Mouse (Mus musculus) stomach, embryonic 16.5 days (tissue): ENCODE results near the gene Fgd3. TPM values are rescaled to one million over a fixed set of nuclear protein-coding genes. Genes with fewer than 3 reads are reported as not detected.

Experiments used
- ATAC-seq: fragments of 200-750 bp; cut with Nextera tagmentation; 2 replicates; pipeline ENCODE4 v1.8.0; 2017; ENCODE audit warnings: moderate number of reproducible peaks, moderate TSS enrichment; ENCODE audit not compliant: insufficient read depth, low FRiP score
- H3K27ac ChIP-seq: fragments of 300-500 bp; sonication (generic); 2 replicates; pipeline ENCODE4 v1.5.1; 2014; ENCODE audit warnings: low read length
- H3K27me3 ChIP-seq: fragments of 300-500 bp; sonication (generic); 2 replicates; pipeline ENCODE4 v1.6.1; 2014; ENCODE audit warnings: low read length, control low read depth, mixed read lengths; ENCODE audit not compliant: control insufficient read depth, insufficient read depth
- H3K36me3 ChIP-seq: fragments of 300-500 bp; sonication (generic); 2 replicates; pipeline ENCODE4 v1.6.1; 2014; ENCODE audit warnings: low read length; ENCODE audit not compliant: control insufficient read depth, insufficient read depth
- H3K4me1 ChIP-seq: fragments of 300-500 bp; sonication (generic); 2 replicates; pipeline ENCODE4 v1.6.1; 2014; ENCODE audit warnings: low read length, control low read depth, mixed read lengths; ENCODE audit not compliant: control insufficient read depth, insufficient read depth
- H3K4me2 ChIP-seq: fragments of 300-500 bp; sonication (generic); 2 replicates; pipeline ENCODE4 v1.6.1; 2014; ENCODE audit warnings: low read depth, low read length, mixed read lengths
- H3K4me3 ChIP-seq: fragments of 300-500 bp; sonication (generic); replicated peaks from 2 replicates; pipeline ENCODE4 v1.5.1; 2014; ENCODE audit warnings: mild to moderate bottlenecking, low read length
- H3K9ac ChIP-seq: fragments of 300-500 bp; sonication (generic); 2 replicates; pipeline ENCODE4 v1.6.1; 2014; ENCODE audit warnings: low read length
- H3K9me3 ChIP-seq: fragments of 300-500 bp; sonication (generic); replicated peaks from 2 replicates; pipeline ENCODE4 v1.6.1; 2016; ENCODE audit warnings: low read length, control low read depth; ENCODE audit not compliant: control insufficient read depth
- WGBS: fragments of 180-500 bp; shearing (Covaris S2); extraction: QIAGEN DNeasy Blood & Tissue Kit; methylation state at CpG from one replicate; pipeline ENCODE4 v1.1.7; 2014; 5-methylcytosine and 5-hydroxymethylcytosine counted together
- polyA plus RNA-seq: library from polyadenylated mRNA; unstranded; fragments of >200 nt; fragmentation: Nextera tagmentation; extraction: Ambion mirVana; gene quantifications from 2 replicates; pipeline ENCODE4 v1.2.1, GENCODE M21; 2015

The Fgd3 gene
- polyA plus RNA-seq, 1 experiment from 2014 or later, result 0.40 TPM

DNA sequence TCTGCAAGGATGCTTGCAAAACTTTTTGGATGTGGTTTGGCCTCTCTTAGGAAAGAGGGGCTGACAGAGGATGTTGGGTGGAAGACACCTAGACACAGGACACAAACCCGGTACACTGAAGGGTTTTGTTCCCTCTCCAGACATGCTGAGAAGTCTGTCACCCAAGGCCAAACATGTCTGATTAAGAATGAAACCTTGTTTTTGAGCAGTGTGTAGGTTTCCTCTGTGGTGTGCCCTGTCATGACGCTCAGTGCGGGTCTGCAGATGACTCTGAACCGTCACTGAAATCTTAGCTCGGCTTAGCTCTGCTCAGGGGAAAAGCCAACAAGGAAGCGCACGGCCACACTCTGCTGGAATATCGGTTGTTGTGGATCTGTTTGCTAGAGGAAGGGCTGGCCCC, 49.6 kb downstream of the Fgd3 start:
- no peak for ATAC-seq
- Histone ChIP-seq H3K27ac (no peak overlapping the region), H3K9me3 (no peaks in the 10 kb centered on the region), H3K27me3 (no peaks in the 10 kb centered on the region), H3K4me3 (no peak overlapping the region), H3K4me2 (no peak overlapping the region), H3K4me1 (no peaks in the 10 kb centered on the region), H3K36me3 (no peaks in the 10 kb centered on the region), H3K9ac (no peak overlapping the region)
- 82% methylated on average over 8 of the region's 8 CpGs for WGBS

DNA sequence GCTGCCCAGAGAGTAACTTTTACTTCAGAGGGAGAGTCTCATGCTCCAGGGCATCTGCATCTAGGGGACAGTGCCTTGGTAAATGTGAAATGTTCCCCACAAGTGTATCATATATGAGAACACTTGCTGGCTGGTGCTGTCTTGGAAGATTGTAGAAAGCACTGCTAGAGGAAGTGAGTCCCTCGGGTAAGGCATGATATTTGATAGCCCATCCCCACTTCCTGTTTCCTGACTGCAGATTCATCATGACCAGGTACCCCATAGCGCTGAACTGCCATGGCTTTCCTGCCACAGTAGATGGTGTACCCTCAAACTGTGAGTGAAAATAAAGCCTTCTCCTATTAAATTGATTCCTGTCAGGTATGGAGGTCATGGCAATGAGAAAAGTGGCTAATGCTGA, 52.5 kb downstream of the Fgd3 start:
- no peak for ATAC-seq
- Histone ChIP-seq H3K9ac (no peak overlapping the region), H3K9me3 (no peaks in the 10 kb centered on the region), H3K27me3 (no peaks in the 10 kb centered on the region), H3K4me3 (no peak overlapping the region), H3K4me2 (no peak overlapping the region), H3K36me3 (no peaks in the 10 kb centered on the region), H3K27ac (no peak overlapping the region), H3K4me1 (no peaks in the 10 kb centered on the region)
- 42% methylated on average over 2 of the region's 2 CpGs for WGBS

DNA sequence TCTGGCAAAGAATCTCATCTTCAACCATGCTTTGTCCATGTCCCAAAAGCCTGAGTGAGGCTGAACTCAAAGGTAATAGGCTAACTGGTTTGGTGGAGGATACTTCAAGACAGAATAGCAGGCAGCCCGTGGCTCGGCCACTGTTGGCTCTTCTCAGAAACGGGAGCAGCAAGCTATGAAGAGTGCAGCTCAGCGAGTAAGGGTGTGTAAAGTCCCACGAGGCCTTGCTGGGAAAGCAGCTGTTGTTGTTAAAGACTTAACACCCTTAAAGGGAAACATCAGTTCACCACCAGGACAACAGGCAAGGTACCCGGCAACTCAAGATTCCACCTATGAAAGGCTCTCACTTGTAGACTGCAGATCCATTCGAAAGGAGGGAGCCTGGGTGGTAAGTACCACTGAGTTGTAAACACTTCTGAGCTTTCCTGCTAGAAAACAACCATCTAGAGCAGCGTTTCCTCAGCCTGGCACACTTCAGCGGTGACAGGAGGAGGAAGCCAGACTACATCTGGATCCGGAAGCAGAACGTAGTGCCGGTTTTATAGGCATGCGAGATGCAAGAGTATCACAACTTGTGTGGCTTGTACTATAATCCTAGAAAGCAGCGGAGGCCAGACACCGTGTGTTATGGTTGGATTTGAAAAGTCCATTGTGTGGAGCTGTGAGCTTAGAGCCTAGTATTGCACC, 59.9 kb downstream of the Fgd3 start:
- no peaks in the 10 kb centered on the region for H3K4me1 ChIP-seq
- no peak overlapping the region for H3K4me2 ChIP-seq
- WGBS, result 71% methylated on average over 15 of the region's 15 CpGs
- H3K9ac ChIP-seq, result no peak overlapping the region
- H3K36me3 ChIP-seq, result no peaks in the 10 kb centered on the region
- no peaks in the 10 kb centered on the region for H3K27me3 ChIP-seq
- ATAC-seq, result no peak
- no peak overlapping the region for H3K4me3 ChIP-seq
- H3K9me3 ChIP-seq, result no peaks in the 10 kb centered on the region
- H3K27ac ChIP-seq, result no peak overlapping the region

- Histone ChIP-seq H3K36me3 (no peaks in the 10 kb centered on the region), H3K27ac (no peak overlapping the region), H3K4me2 (no peak overlapping the region), H3K4me3 (no peak overlapping the region), H3K4me1 (no peaks in the 10 kb centered on the region), H3K27me3 (no peaks in the 10 kb centered on the region), H3K9me3 (no peaks in the 10 kb centered on the region), H3K9ac (no peak overlapping the region)
- ATAC-seq, result no peak
- 66% methylated on average over 3 of the region's 3 CpGs for WGBS
Observed at GRCm38 (mm10) chr13:49257819-49258313, 62.2 kb downstream of the Fgd3 start.

DNA sequence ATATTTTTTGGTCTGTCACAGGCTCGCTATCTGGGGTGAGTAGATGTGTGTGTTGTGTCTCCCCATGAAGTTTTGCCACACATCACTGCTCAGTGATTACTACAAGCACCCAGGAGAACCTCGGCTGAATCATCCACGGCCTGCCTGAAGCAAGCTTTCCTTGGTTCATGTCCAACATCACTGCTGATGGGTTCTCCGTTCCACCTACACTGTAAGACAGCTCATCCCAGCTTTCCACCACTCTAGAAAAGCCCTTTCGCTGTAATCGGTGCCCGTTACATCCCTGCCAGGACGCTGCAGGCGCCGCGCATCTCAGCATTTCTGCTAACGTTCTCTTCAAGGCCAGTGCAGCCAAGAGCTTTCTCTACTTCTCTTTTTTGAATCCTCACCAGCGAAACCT, 67.4 kb downstream of the Fgd3 start:
- Histone ChIP-seq H3K27me3 (peaks cover 5% of the 10 kb centered on the region; the same call in 1 of the 2 replicates), H3K4me2 (no peak overlapping the region), H3K4me3 (no peak overlapping the region), H3K4me1 (peaks cover 5% of the 10 kb centered on the region; the same call in 1 of the 2 replicates), H3K27ac (no peak overlapping the region), H3K36me3 (no peaks in the 10 kb centered on the region), H3K9ac (no peak overlapping the region), H3K9me3 (no peaks in the 10 kb centered on the region)
- 88% methylated on average over 13 of the region's 13 CpGs for WGBS
- no peak for ATAC-seq

DNA sequence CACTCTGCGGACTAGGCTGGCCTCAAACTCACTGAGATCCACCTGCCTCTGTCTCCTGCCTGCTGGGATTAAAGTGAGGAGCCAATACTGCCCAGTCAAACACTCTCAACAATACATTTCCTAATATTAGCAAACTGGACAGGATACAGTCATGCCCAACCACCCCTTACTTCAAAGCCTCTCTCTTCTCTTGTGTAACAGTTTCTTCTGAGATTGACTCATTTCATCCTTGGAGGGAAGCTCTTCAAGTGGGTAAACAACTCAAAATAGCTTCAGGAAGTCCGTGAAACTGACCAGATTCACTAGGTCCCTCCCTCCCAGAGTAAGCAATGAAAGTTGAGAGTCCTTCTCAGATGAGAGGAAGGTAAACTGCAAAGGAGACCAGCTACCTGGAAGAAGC, 68.0 kb downstream of the Fgd3 start:
- ATAC-seq, result no peak
- H3K9ac ChIP-seq, result no peak overlapping the region
- H3K4me3 ChIP-seq, result no peak overlapping the region
- peaks cover 5% of the 10 kb centered on the region; the same call in 1 of the 2 replicates for H3K4me1 ChIP-seq
- no peaks in the 10 kb centered on the region for H3K9me3 ChIP-seq
- H3K36me3 ChIP-seq, result no peaks in the 10 kb centered on the region
- peaks cover 7% of the 10 kb centered on the region for H3K27me3 ChIP-seq
- H3K27ac ChIP-seq, result no peak overlapping the region
- 51% methylated on average over 2 of the region's 2 CpGs for WGBS
- no peak overlapping the region for H3K4me2 ChIP-seq

GRCm38 (mm10) chr13:49250716-49251517, 69.2 kb downstream of the Fgd3 start:
- H3K27ac ChIP-seq, result no peak overlapping the region
- H3K4me3 ChIP-seq, result no peak overlapping the region
- H3K36me3 ChIP-seq, result no peaks in the 10 kb centered on the region
- ATAC-seq, result no peak
- H3K27me3 ChIP-seq, result peaks cover 16% of the 10 kb centered on the region
- no peak overlapping the region for H3K9ac ChIP-seq
- H3K9me3 ChIP-seq, result no peaks in the 10 kb centered on the region
- 44% methylated on average over 4 of the region's 4 CpGs for WGBS
- no peak overlapping the region for H3K4me2 ChIP-seq
- peaks cover 5% of the 10 kb centered on the region; the same call in 1 of the 2 replicates for H3K4me1 ChIP-seq

GRCm38 (mm10) chr13:49249634-49250033, 70.5 kb downstream of the Fgd3 start:
- ATAC-seq, result no peak
- whole genome bisulfite sequencing, result 59% methylated on average over 2 of the region's 2 CpGs
- no peak overlapping the region for H3K9ac ChIP-seq
- H3K4me2 ChIP-seq, result no peak overlapping the region
- H3K9me3 ChIP-seq, result no peaks in the 10 kb centered on the region
- H3K27ac ChIP-seq, result no peak overlapping the region
- H3K36me3 ChIP-seq, result no peaks in the 10 kb centered on the region
- H3K4me3 ChIP-seq, result no peak overlapping the region
- H3K4me1 ChIP-seq, result peaks cover 5% of the 10 kb centered on the region; the same call in 1 of the 2 replicates
- peaks cover 16% of the 10 kb centered on the region for H3K27me3 ChIP-seq

- WGBS, result 54% methylated on average over 3 of the region's 3 CpGs
- Histone ChIP-seq H3K4me1 (peaks cover 5% of the 10 kb centered on the region; the same call in 1 of the 2 replicates), H3K9me3 (no peaks in the 10 kb centered on the region), H3K4me3 (no peak overlapping the region), H3K27me3 (peaks cover 16% of the 10 kb centered on the region), H3K27ac (no peak overlapping the region), H3K9ac (no peak overlapping the region), H3K4me2 (no peak overlapping the region), H3K36me3 (no peaks in the 10 kb centered on the region)
- ATAC-seq, result no peak
Observed at GRCm38 (mm10) chr13:49248923-49249322, 71.2 kb downstream of the Fgd3 start.
